Comparison of ENCODE assay signal across 25 mouse cellular contexts in the genomic region with DNA sequence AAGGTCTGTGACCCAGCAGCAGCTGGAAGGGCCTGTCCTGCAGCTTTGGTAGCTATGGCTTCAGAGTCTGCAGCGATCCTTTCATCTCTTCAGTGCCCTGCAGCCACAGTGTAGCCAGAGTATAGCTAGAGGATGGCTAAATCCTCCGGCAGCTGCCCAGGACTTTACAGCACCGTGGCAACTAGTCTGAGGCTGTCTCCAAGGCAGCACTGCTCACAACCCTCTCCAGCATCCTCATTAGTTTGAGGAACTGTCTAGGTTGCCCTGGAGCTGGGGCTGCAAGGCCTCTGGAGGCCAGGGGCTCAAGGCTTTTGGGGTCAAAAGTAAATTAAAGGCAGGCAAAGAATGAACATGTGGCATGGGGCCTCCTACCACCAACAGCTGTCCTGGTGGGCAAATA. TPM values are rescaled to one million over a fixed set of nuclear protein-coding genes. Genes with fewer than 3 reads are reported as not detected.
DNase-seq lines count a peak whose midpoint lies in the region; ATAC-seq and TF ChIP-seq lines count a peak whose summit lies in the region.
"Had no signal": no experiment of that assay in that cellular context is flagged by ENCODE, and none has a peak within 500 bp of the region (broad histone marks: within the 10 kb centered on the region; RNA-seq: fewer than 3 reads in every experiment).

No protein-coding gene starts in this region.

- H3K4me2 ChIP-seq in hindbrain, embryonic 14.5 days (replicated peaks) = no peak overlapping the region
- no peak overlapping the region for H3K4me2 ChIP-seq in hindbrain, embryonic 12.5 days (replicated peaks)
- no peak overlapping the region for H3K4me2 ChIP-seq in hindbrain, postnatal 0 days (ENCODE audit: low read depth, low read length)
- H3K4me2 ChIP-seq in midbrain, embryonic 13.5 days (replicated peaks) = no peak overlapping the region
- H3K4me2 ChIP-seq: embryonic facial prominence, embryonic 12.5 days; heart, embryonic 11.5 days; intestine, embryonic 15.5 days; limb, embryonic 13.5 days; liver, embryonic 12.5 days had no signal

- 0 out of 2 replicates have a peak, but pooled peaks cover 4% of the 10 kb centered on the region for H3K4me1 ChIP-seq in hindbrain, embryonic 14.5 days (replicated peaks; ENCODE audit: control insufficient read depth, insufficient read depth, low read length)
- peaks cover 14% of the 10 kb centered on the region for H3K4me1 ChIP-seq in hindbrain, embryonic 12.5 days
- no peaks in the 10 kb centered on the region for H3K4me1 ChIP-seq in hindbrain, postnatal 0 days (ENCODE audit: insufficient read depth, low read length)
- H3K4me1 ChIP-seq in midbrain, embryonic 13.5 days (replicated peaks) = peaks cover 6% of the 10 kb centered on the region; the same call in 1 of the 2 replicates
- H3K4me1 ChIP-seq: liver, embryonic 12.5 days had no signal

- H3K27me3 ChIP-seq in hindbrain, embryonic 14.5 days (ENCODE audit: control insufficient read depth, insufficient read depth, low read length) = no peaks in the 10 kb centered on the region
- no peaks in the 10 kb centered on the region for H3K27me3 ChIP-seq in hindbrain, embryonic 12.5 days
- no peaks in the 10 kb centered on the region for H3K27me3 ChIP-seq in hindbrain, postnatal 0 days (ENCODE audit: insufficient read depth, low read length)
- no peaks in the 10 kb centered on the region for H3K27me3 ChIP-seq in midbrain, embryonic 13.5 days
- H3K27me3 ChIP-seq: embryonic facial prominence, embryonic 12.5 days; intestine, embryonic 15.5 days; limb, embryonic 13.5 days; liver, embryonic 12.5 days had no signal

- no peak overlapping the region for H3K9ac ChIP-seq in hindbrain, embryonic 14.5 days
- H3K9ac ChIP-seq in hindbrain, embryonic 12.5 days = no peak overlapping the region
- no peak overlapping the region for H3K9ac ChIP-seq in hindbrain, postnatal 0 days (replicated peaks; ENCODE audit: low read length)
- H3K9ac ChIP-seq in midbrain, embryonic 13.5 days (replicated peaks) = no peak overlapping the region
- H3K9ac ChIP-seq: embryonic facial prominence, embryonic 12.5 days; forebrain, postnatal 0 days; intestine, embryonic 15.5 days; limb, embryonic 13.5 days; liver, embryonic 12.5 days had no signal

- no peaks in the 10 kb centered on the region for H3K9me3 ChIP-seq in hindbrain, embryonic 14.5 days (ENCODE audit: control insufficient read depth, low read length)
- H3K9me3 ChIP-seq in hindbrain, embryonic 12.5 days (replicated peaks) = no peaks in the 10 kb centered on the region
- H3K9me3 ChIP-seq in hindbrain, postnatal 0 days (ENCODE audit: low read length) = no peaks in the 10 kb centered on the region
- H3K9me3 ChIP-seq in midbrain, embryonic 13.5 days = no peaks in the 10 kb centered on the region
- H3K9me3 ChIP-seq: embryonic facial prominence, embryonic 12.5 days; intestine, embryonic 15.5 days; limb, embryonic 13.5 days; liver, embryonic 12.5 days had no signal

- TF ChIP-seq CTCF in hindbrain, postnatal 0 days (IDR thresholded peaks at IDR 0.05; ENCODE audit: low read depth) = no peak

- peak; percentile 25 for DNase-seq in hindbrain, embryonic 14.5 days (ENCODE audit: low spot score)
- DNase-seq in embryo, embryonic 11 days = peak; percentile 32
- DNase-seq in hindbrain, postnatal 0 days (ENCODE audit: low spot score) = peak; percentile 6
- no peak for DNase-seq in adrenal gland, postnatal 4 days (ENCODE audit: low spot score in 2 of 2)
- DNase-seq: adrenal gland, adult 8-10 months; cerebellum, adult 2 months; cerebellum, postnatal 25 days; forebrain, postnatal 0 days; kidney, adult 8-10 months; kidney, postnatal 10 days; lung, adult 18-20 months; lung, postnatal 10 days; right cerebral cortex, adult 18-20 months; right cerebral cortex, postnatal 4 days; thymus, postnatal 25 days had no signal

- 38% methylated on average over 3 of the region's 3 CpGs for WGBS in hindbrain, embryonic 14.5 days
- 30% methylated on average over 3 of the region's 3 CpGs for WGBS in hindbrain, embryonic 12.5 days
- WGBS in hindbrain, postnatal 0 days = 36% methylated on average over 3 of the region's 3 CpGs
- 42% methylated on average over 3 of the region's 3 CpGs for WGBS in midbrain, embryonic 13.5 days

- ATAC-seq in hindbrain, embryonic 14.5 days (ENCODE audit: low FRiP score) = no peak
- no peak for ATAC-seq in hindbrain, embryonic 12.5 days (ENCODE audit: low FRiP score)
- ATAC-seq in hindbrain, postnatal 0 days = no peak
- ATAC-seq in midbrain, embryonic 13.5 days = 0 out of 2 replicates have a peak, but pooled peaks have one; percentile 53
- no peak for ATAC-seq in megakaryocyte, adult 5-6 weeks (ENCODE audit: poor library complexity, severe bottlenecking)
- ATAC-seq: forebrain, postnatal 0 days; intestine, embryonic 15.5 days; liver, embryonic 12.5 days had no signal

- H3K4me3 ChIP-seq in hindbrain, embryonic 14.5 days (replicated peaks; ENCODE audit: low read length) = no peak overlapping the region
- no peak overlapping the region for H3K4me3 ChIP-seq in hindbrain, embryonic 12.5 days
- no peak overlapping the region for H3K4me3 ChIP-seq in hindbrain, postnatal 0 days (ENCODE audit: low read length)
- no peak overlapping the region for H3K4me3 ChIP-seq in midbrain, embryonic 13.5 days (replicated peaks)
- H3K4me3 ChIP-seq: embryonic facial prominence, embryonic 12.5 days; intestine, embryonic 15.5 days; limb, embryonic 13.5 days; liver, embryonic 12.5 days; megakaryocyte, embryonic 14.5 days; myocyte had no signal

- H3K36me3 ChIP-seq in hindbrain, embryonic 14.5 days (replicated peaks; ENCODE audit: control insufficient read depth, insufficient read depth) = no peaks in the 10 kb centered on the region
- no peaks in the 10 kb centered on the region for H3K36me3 ChIP-seq in hindbrain, embryonic 12.5 days
- no peaks in the 10 kb centered on the region for H3K36me3 ChIP-seq in hindbrain, postnatal 0 days (ENCODE audit: insufficient read depth, low read length)
- H3K36me3 ChIP-seq in midbrain, embryonic 13.5 days = no peaks in the 10 kb centered on the region
- H3K36me3 ChIP-seq: embryonic facial prominence, embryonic 12.5 days; intestine, embryonic 15.5 days; limb, embryonic 13.5 days; liver, embryonic 12.5 days had no signal

- H3K27ac ChIP-seq in hindbrain, embryonic 14.5 days = no peak overlapping the region
- no peak overlapping the region for H3K27ac ChIP-seq in hindbrain, embryonic 12.5 days
- H3K27ac ChIP-seq in hindbrain, postnatal 0 days = no peak overlapping the region
- H3K27ac ChIP-seq in midbrain, embryonic 13.5 days = no peak overlapping the region
- H3K27ac ChIP-seq: embryonic facial prominence, embryonic 12.5 days; intestine, embryonic 15.5 days; limb, embryonic 13.5 days; liver, embryonic 12.5 days had no signal

RNA-seq across cellular contexts. Expression of gene Metrnl, which starts 37.3 kb away (rescaled TPM):
- polyA plus RNA-seq in hindbrain, embryonic 14.5 days (2014; fragmentation: Nextera tagmentation; extraction: Ambion mirVana) = 18.9 and 23.9 TPM in 2 replicates
- 22.3 and 26.1 TPM in 2 replicates for polyA plus RNA-seq in hindbrain, embryonic 12.5 days (2016; fragmentation: Nextera tagmentation; extraction: Ambion mirVana)
- total RNA-seq in hindbrain, postnatal 0 days (2014; rRNA removed) = 24.4 and 33.2 TPM in 2 replicates
- 17.0 and 19.5 TPM in 2 replicates for polyA plus RNA-seq in hindbrain, postnatal 0 days (2015; fragmentation: Nextera tagmentation; extraction: Ambion mirVana)
- polyA plus RNA-seq in midbrain, embryonic 13.5 days (2015; fragmentation: Nextera tagmentation; extraction: Ambion mirVana) = 4.9 and 9.8 TPM in 2 replicates
- 32.9 and 40.5 TPM in 2 replicates for total RNA-seq in megakaryocyte, adult 5-6 weeks (2015)
- total RNA-seq in megakaryocyte, adult 5-6 weeks (2017) = 16.4 and 20.6 TPM in 2 replicates
- total RNA-seq in adrenal gland, postnatal 4 days (2021) = 10 to 100 TPM; 13.8 to 16.8 TPM

Comparison
In these comparisons a context has a peak if more than half of its experiments do, and no peak if none do; other contexts are left out.
1. DNase-seq: peak in hindbrain, embryonic 14.5 days (single experiment), embryo, embryonic 11 days (single experiment) and hindbrain, postnatal 0 days (single experiment); none in adrenal gland, postnatal 4 days (0 of 2).